Mouse (Mus musculus): ENCODE data around the gene Gm20696. TPM values are rescaled to one million over a fixed set of nuclear protein-coding genes. Genes with fewer than 3 reads are reported as not detected.

Gene Gm20696
- polyA plus RNA-seq, 1 experiment from 2014 or later = 0.99 TPM

- no peak for ATAC-seq
- Histone ChIP-seq H3K27me3 (replicated peaks; ENCODE audit: control insufficient read depth, insufficient read depth, low read length) (no peaks in the 10 kb centered on the region), H3K4me3 (ENCODE audit: low read depth, low read length) (no peak overlapping the region), H3K27ac (ENCODE audit: low read depth, low read length) (no peak overlapping the region), H3K9me3 (replicated peaks; ENCODE audit: control insufficient read depth, low read length) (no peaks in the 10 kb centered on the region), H3K4me2 (ENCODE audit: low read length) (no peak overlapping the region), H3K36me3 (ENCODE audit: control insufficient read depth, insufficient read depth, low read length) (peaks cover 7% of the 10 kb centered on the region; the same call in 1 of the 2 replicates), H3K9ac (ENCODE audit: low read length) (no peak overlapping the region), H3K4me1 (ENCODE audit: control insufficient read depth, insufficient read depth, low read length) (0 out of 2 replicates have a peak, but pooled peaks cover 4% of the 10 kb centered on the region)
- WGBS = 94% methylated on average over 6 of the region's 6 CpGs
- DNase-seq (ENCODE audit: low spot score) = no peak
Observed at GRCm38 (mm10) chr6:99502314-99502713, 164.3 kb downstream of the Gm20696 start.

GRCm38 (mm10) chr6:99500570-99501270, 165.9 kb downstream of the Gm20696 start:
- DNase-seq (ENCODE audit: low spot score) (no peak), ATAC-seq (no peak)
- no peak overlapping the region for H3K27ac ChIP-seq (ENCODE audit: low read depth, low read length)
- WGBS = 95% methylated on average over 3 of the region's 3 CpGs
- H3K4me1 ChIP-seq (ENCODE audit: control insufficient read depth, insufficient read depth, low read length) = 0 out of 2 replicates have a peak, but pooled peaks cover 4% of the 10 kb centered on the region
- no peaks in the 10 kb centered on the region for H3K9me3 ChIP-seq (replicated peaks; ENCODE audit: control insufficient read depth, low read length)
- 0 out of 2 replicates have a peak, but pooled peaks cover under 1% of the 10 kb centered on the region for H3K36me3 ChIP-seq (ENCODE audit: control insufficient read depth, insufficient read depth, low read length)
- no peaks in the 10 kb centered on the region for H3K27me3 ChIP-seq (replicated peaks; ENCODE audit: control insufficient read depth, insufficient read depth, low read length)
- no peak overlapping the region for H3K4me2 ChIP-seq (ENCODE audit: low read length)
- no peak overlapping the region for H3K9ac ChIP-seq (ENCODE audit: low read length)
- H3K4me3 ChIP-seq (ENCODE audit: low read depth, low read length) = no peak overlapping the region

GRCm38 (mm10) chr6:99498082-99498481, 168.5 kb downstream of the Gm20696 start:
- H3K4me2 ChIP-seq (ENCODE audit: low read length) = no peak overlapping the region
- 82% methylated on average over 7 of the region's 7 CpGs for WGBS
- H3K9ac ChIP-seq (ENCODE audit: low read length) = no peak overlapping the region
- no peaks in the 10 kb centered on the region for H3K4me1 ChIP-seq (ENCODE audit: control insufficient read depth, insufficient read depth, low read length)
- no peaks in the 10 kb centered on the region for H3K9me3 ChIP-seq (replicated peaks; ENCODE audit: control insufficient read depth, low read length)
- no peaks in the 10 kb centered on the region for H3K27me3 ChIP-seq (replicated peaks; ENCODE audit: control insufficient read depth, insufficient read depth, low read length)
- DNase-seq (ENCODE audit: low spot score) (no peak), ATAC-seq (no peak)
- H3K4me3 ChIP-seq (ENCODE audit: low read depth, low read length) = no peak overlapping the region
- H3K36me3 ChIP-seq (ENCODE audit: control insufficient read depth, insufficient read depth, low read length) = no peaks in the 10 kb centered on the region
- H3K27ac ChIP-seq (ENCODE audit: low read depth, low read length) = no peak overlapping the region

- no peak overlapping the region for H3K27ac ChIP-seq (ENCODE audit: low read depth, low read length)
- H3K4me3 ChIP-seq (ENCODE audit: low read depth, low read length) = no peak overlapping the region
- no peaks in the 10 kb centered on the region for H3K27me3 ChIP-seq (replicated peaks; ENCODE audit: control insufficient read depth, insufficient read depth, low read length)
- no peaks in the 10 kb centered on the region for H3K36me3 ChIP-seq (ENCODE audit: control insufficient read depth, insufficient read depth, low read length)
- H3K4me1 ChIP-seq (ENCODE audit: control insufficient read depth, insufficient read depth, low read length) = no peaks in the 10 kb centered on the region
- WGBS = 79% methylated on average over 5 of the region's 5 CpGs
- H3K9ac ChIP-seq (ENCODE audit: low read length) = no peak overlapping the region
- DNase-seq (ENCODE audit: low spot score) (no peak), ATAC-seq (no peak)
- no peak overlapping the region for H3K4me2 ChIP-seq (ENCODE audit: low read length)
- no peaks in the 10 kb centered on the region for H3K9me3 ChIP-seq (replicated peaks; ENCODE audit: control insufficient read depth, low read length)
Observed at GRCm38 (mm10) chr6:99496114-99496513, 170.5 kb downstream of the Gm20696 start.

GRCm38 (mm10) chr6:99492937-99493336, 173.7 kb downstream of the Gm20696 start:
- DNase-seq (ENCODE audit: low spot score) = no peak
- Histone ChIP-seq H3K36me3 (ENCODE audit: control insufficient read depth, insufficient read depth, low read length) (no peaks in the 10 kb centered on the region), H3K27ac (ENCODE audit: low read depth, low read length) (no peak overlapping the region), H3K27me3 (replicated peaks; ENCODE audit: control insufficient read depth, insufficient read depth, low read length) (no peaks in the 10 kb centered on the region), H3K9me3 (replicated peaks; ENCODE audit: control insufficient read depth, low read length) (no peaks in the 10 kb centered on the region), H3K9ac (ENCODE audit: low read length) (no peak overlapping the region), H3K4me3 (ENCODE audit: low read depth, low read length) (no peak overlapping the region), H3K4me2 (ENCODE audit: low read length) (no peak overlapping the region), H3K4me1 (ENCODE audit: control insufficient read depth, insufficient read depth, low read length) (no peaks in the 10 kb centered on the region)
- WGBS = 47% methylated on average over 3 of the region's 3 CpGs
- ATAC-seq = no peak

- no peak overlapping the region for H3K27ac ChIP-seq (ENCODE audit: low read depth, low read length)
- ATAC-seq (no peak), DNase-seq (ENCODE audit: low spot score) (no peak)
- no peak overlapping the region for H3K4me2 ChIP-seq (ENCODE audit: low read length)
- no peaks in the 10 kb centered on the region for H3K27me3 ChIP-seq (replicated peaks; ENCODE audit: control insufficient read depth, insufficient read depth, low read length)
- 86% methylated on average over 6 of the region's 6 CpGs for WGBS
- no peaks in the 10 kb centered on the region for H3K4me1 ChIP-seq (ENCODE audit: control insufficient read depth, insufficient read depth, low read length)
- no peaks in the 10 kb centered on the region for H3K9me3 ChIP-seq (replicated peaks; ENCODE audit: control insufficient read depth, low read length)
- no peak overlapping the region for H3K4me3 ChIP-seq (ENCODE audit: low read depth, low read length)
- H3K36me3 ChIP-seq (ENCODE audit: control insufficient read depth, insufficient read depth, low read length) = no peaks in the 10 kb centered on the region
- H3K9ac ChIP-seq (ENCODE audit: low read length) = no peak overlapping the region
Observed at GRCm38 (mm10) chr6:99491979-99492544, 174.5 kb downstream of the Gm20696 start.

- Histone ChIP-seq H3K4me2 (ENCODE audit: low read length) (no peak overlapping the region), H3K4me1 (ENCODE audit: control insufficient read depth, insufficient read depth, low read length) (peaks cover 2% of the 10 kb centered on the region), H3K27ac (ENCODE audit: low read depth, low read length) (no peak overlapping the region), H3K27me3 (replicated peaks; ENCODE audit: control insufficient read depth, insufficient read depth, low read length) (no peaks in the 10 kb centered on the region), H3K36me3 (ENCODE audit: control insufficient read depth, insufficient read depth, low read length) (no peaks in the 10 kb centered on the region), H3K9ac (ENCODE audit: low read length) (no peak overlapping the region), H3K4me3 (ENCODE audit: low read depth, low read length) (no peak overlapping the region), H3K9me3 (replicated peaks; ENCODE audit: control insufficient read depth, low read length) (no peaks in the 10 kb centered on the region)
- ATAC-seq = no peak
- no peak for DNase-seq (ENCODE audit: low spot score)
- 92% methylated on average over 3 of the region's 3 CpGs for WGBS
Observed at GRCm38 (mm10) chr6:99491146-99491545, 175.5 kb downstream of the Gm20696 start.

- Histone ChIP-seq H3K4me3 (ENCODE audit: low read depth, low read length) (no peak overlapping the region), H3K9ac (ENCODE audit: low read length) (no peak overlapping the region), H3K27me3 (replicated peaks; ENCODE audit: control insufficient read depth, insufficient read depth, low read length) (no peaks in the 10 kb centered on the region), H3K9me3 (replicated peaks; ENCODE audit: control insufficient read depth, low read length) (no peaks in the 10 kb centered on the region), H3K4me1 (ENCODE audit: control insufficient read depth, insufficient read depth, low read length) (peaks cover 10% of the 10 kb centered on the region), H3K27ac (ENCODE audit: low read depth, low read length) (no peak overlapping the region), H3K4me2 (ENCODE audit: low read length) (no peak overlapping the region), H3K36me3 (ENCODE audit: control insufficient read depth, insufficient read depth, low read length) (no peaks in the 10 kb centered on the region)
- WGBS = 73% methylated on average over 8 of the region's 8 CpGs
- ATAC-seq (no peak), DNase-seq (ENCODE audit: low spot score) (no peak)
Observed at GRCm38 (mm10) chr6:99489900-99490648, 176.5 kb downstream of the Gm20696 start.

- no peak for ATAC-seq
- no peaks in the 10 kb centered on the region for H3K36me3 ChIP-seq (ENCODE audit: control insufficient read depth, insufficient read depth, low read length)
- H3K9ac ChIP-seq (ENCODE audit: low read length) = no peak overlapping the region
- H3K27me3 ChIP-seq (replicated peaks; ENCODE audit: control insufficient read depth, insufficient read depth, low read length) = no peaks in the 10 kb centered on the region
- no peak overlapping the region for H3K27ac ChIP-seq (ENCODE audit: low read depth, low read length)
- H3K4me1 ChIP-seq (ENCODE audit: control insufficient read depth, insufficient read depth, low read length) = peaks cover 17% of the 10 kb centered on the region
- DNase-seq (ENCODE audit: low spot score) = no peak
- H3K4me2 ChIP-seq (ENCODE audit: low read length) = no peak overlapping the region
- no peaks in the 10 kb centered on the region for H3K9me3 ChIP-seq (replicated peaks; ENCODE audit: control insufficient read depth, low read length)
- no peak overlapping the region for H3K4me3 ChIP-seq (ENCODE audit: low read depth, low read length)
- WGBS = 87% methylated on average over 10 of the region's 10 CpGs
Observed at GRCm38 (mm10) chr6:99489423-99489822, 177.2 kb downstream of the Gm20696 start.
